Mouse (Mus musculus) embryonic fibroblast, embryonic 13.5 days (primary cell): ENCODE measurements around the gene Tmprss2.

ENCODE experiments used
- CTCF ChIP-seq: IDR thresholded peaks from 2 replicates; pipeline ENCODE4 v1.5.1; 2011; ENCODE audit warnings: mild to moderate bottlenecking, control low read depth, low read length, moderate library complexity, borderline replicate concordance; ENCODE audit not compliant: insufficient read depth
- POLR2A ChIP-seq: IDR thresholded peaks from 2 replicates; pipeline ENCODE4 v1.6.1; 2011; ENCODE audit warnings: low read depth, mild to moderate bottlenecking, control low read depth, low read length, moderate library complexity

DNA sequence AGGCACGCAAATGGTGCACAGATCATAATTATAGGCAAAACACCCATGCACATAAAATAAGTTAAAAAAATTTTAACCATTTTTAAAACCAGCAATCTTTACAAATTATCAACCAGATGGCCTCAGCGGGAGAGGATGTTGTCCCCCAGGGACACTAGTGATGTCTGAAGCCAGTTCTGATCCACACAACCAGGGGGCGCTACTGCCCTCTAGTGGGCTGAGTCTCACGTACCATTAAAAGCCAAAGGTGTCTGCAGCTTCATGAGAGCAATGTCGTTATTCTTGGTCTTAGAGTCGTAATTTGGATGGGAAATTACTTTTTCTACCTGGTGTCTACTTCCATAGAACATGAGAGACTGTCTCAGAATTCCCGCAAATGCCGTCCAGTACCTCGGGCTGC is 42.3 kb downstream of the Tmprss2 start:
- TF ChIP-seq CTCF (peak; percentile 38; the same call in 1 of the 2 replicates), POLR2A (no peak)
